Mouse (Mus musculus): ENCODE measurements around the gene Gm13271.
"Not testable (repeated sequence)": the region's sequence is repeated elsewhere in the genome, so short reads cannot be mapped to it uniquely, and the experiment has no call there.

DNA sequence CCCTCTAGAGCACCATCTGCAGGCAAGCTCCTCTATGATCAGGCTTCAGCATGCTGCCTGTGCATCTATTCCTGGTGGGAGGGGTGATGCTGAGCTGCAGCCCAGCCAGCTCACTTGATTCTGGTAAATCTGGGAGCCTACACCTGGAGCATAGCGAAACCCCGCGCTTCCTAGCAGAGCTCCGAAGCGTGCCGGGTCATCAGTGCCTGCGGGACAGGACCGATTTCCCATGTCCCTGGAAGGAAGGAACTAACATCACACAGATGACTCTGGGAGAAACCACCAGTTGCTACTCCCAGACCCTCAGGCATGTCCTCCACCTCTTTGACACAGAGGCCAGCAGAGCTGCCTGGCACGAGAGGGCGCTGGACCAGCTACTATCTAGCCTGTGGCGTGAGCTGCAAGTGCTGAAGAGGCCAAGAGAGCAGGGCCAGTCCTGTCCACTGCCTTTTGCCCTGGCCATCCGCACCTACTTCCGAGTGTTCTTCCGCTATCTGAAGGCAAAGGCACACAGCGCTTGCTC, at the start of gene Gm13271:
- TF ChIP-seq CTCF (IDR thresholded peaks at IDR 0.05; ENCODE audit: insufficient read depth, low read length); POLR2A (IDR thresholded peaks at IDR 0.05; ENCODE audit: borderline replicate concordance, extremely low read depth, low read depth, low read length): not testable (repeated sequence)
